In genomic region chr9:10389863-10390262, GRCm38 (mm10) we compare ENCODE assay signal across 17 mouse cellular contexts.
"Had no signal": no experiment of that assay in that cellular context is flagged by ENCODE, and none has a peak within 500 bp of the region (broad histone marks: within the 10 kb centered on the region; RNA-seq: fewer than 3 reads in every experiment).

No protein-coding gene starts in this region.

- DNase-seq: retina, postnatal 1 day; right cerebral cortex, adult 18-20 months; right cerebral cortex, postnatal 14 days; right cerebral cortex, postnatal 25 days; right cerebral cortex, postnatal 4 days; spleen, adult 18-20 months; thymus, adult 18-20 months; thymus, adult 2 months; thymus, postnatal 14 days; thymus, postnatal 25 days; thymus, postnatal 36 days; thymus, postnatal 4 days had no signal

- H3K4me1 ChIP-seq: neural tube, embryonic 12.5 days; neural tube, embryonic 13.5 days; neural tube, embryonic 15.5 days; stomach, embryonic 15.5 days had no signal

- H3K36me3 ChIP-seq: neural tube, embryonic 12.5 days; neural tube, embryonic 13.5 days; neural tube, embryonic 15.5 days; stomach, embryonic 15.5 days had no signal

- H3K27me3 ChIP-seq: neural tube, embryonic 12.5 days; neural tube, embryonic 13.5 days; neural tube, embryonic 15.5 days; stomach, embryonic 15.5 days had no signal

- H3K4me2 ChIP-seq: neural tube, embryonic 12.5 days; neural tube, embryonic 13.5 days; neural tube, embryonic 15.5 days; stomach, embryonic 15.5 days had no signal

- H3K9ac ChIP-seq: neural tube, embryonic 12.5 days; neural tube, embryonic 13.5 days; neural tube, embryonic 15.5 days; stomach, embryonic 15.5 days had no signal

- H3K27ac ChIP-seq: neural tube, embryonic 12.5 days; neural tube, embryonic 13.5 days; neural tube, embryonic 15.5 days; stomach, embryonic 15.5 days; stomach, postnatal 0 days had no signal

- H3K4me3 ChIP-seq: neural tube, embryonic 12.5 days; neural tube, embryonic 13.5 days; neural tube, embryonic 15.5 days; stomach, embryonic 15.5 days had no signal

- H3K9me3 ChIP-seq: neural tube, embryonic 12.5 days; neural tube, embryonic 13.5 days; neural tube, embryonic 15.5 days; stomach, embryonic 15.5 days had no signal
